Mouse (Mus musculus): ENCODE measurements at regions not wholly inside any gene's neighbourhood (a gene's known extent, or its start where the extent isn't known, plus 50 kb on each side); places are given as distances from the start of the nearest gene placed in this dataset.
"Not testable (repeated sequence)": the region's sequence is repeated elsewhere in the genome, so short reads cannot be mapped to it uniquely, and the experiment has no call there.

GRCm38 (mm10) chr14:104734213-104734612 lies 211.8 kb upstream of the Rnf219 start:
- Histone ChIP-seq H3K4me2 (replicated peaks) (no peak overlapping the region), H3K4me1 (no peaks in the 10 kb centered on the region), H3K27me3 (no peaks in the 10 kb centered on the region), H3K9ac (no peak overlapping the region), H3K9me3 (replicated peaks) (no peaks in the 10 kb centered on the region), H3K4me3 (replicated peaks) (no peak overlapping the region), H3K36me3 (no peaks in the 10 kb centered on the region), H3K27ac (replicated peaks) (no peak overlapping the region)
- no peak for ATAC-seq (ENCODE audit: insufficient number of reproducible peaks, low FRiP score, low TSS enrichment, low read depth)
- 60% methylated on average over 3 of the region's 3 CpGs for whole genome bisulfite sequencing

- Histone ChIP-seq H3K27ac (replicated peaks) (no peak overlapping the region), H3K4me1 (no peaks in the 10 kb centered on the region), H3K4me3 (replicated peaks) (no peak overlapping the region), H3K36me3 (no peaks in the 10 kb centered on the region), H3K9ac (no peak overlapping the region), H3K9me3 (replicated peaks) (no peaks in the 10 kb centered on the region), H3K27me3 (no peaks in the 10 kb centered on the region), H3K4me2 (replicated peaks) (no peak overlapping the region)
- ATAC-seq (ENCODE audit: insufficient number of reproducible peaks, low FRiP score, low TSS enrichment, low read depth): no peak
- 39% methylated on average over 1 of the region's 1 CpGs for WGBS
Measured at GRCm38 (mm10) chr14:104732036-104732435, 209.6 kb upstream of the Rnf219 start.

GRCm38 (mm10) chr14:104731319-104731995 lies 209.0 kb upstream of the Rnf219 start:
- ATAC-seq (ENCODE audit: insufficient number of reproducible peaks, low FRiP score, low TSS enrichment, low read depth): no peak
- H3K27ac ChIP-seq (replicated peaks): no peak overlapping the region
- no peaks in the 10 kb centered on the region for H3K36me3 ChIP-seq
- H3K4me2 ChIP-seq (replicated peaks): no peak overlapping the region
- H3K9me3 ChIP-seq (replicated peaks): no peaks in the 10 kb centered on the region
- no peaks in the 10 kb centered on the region for H3K27me3 ChIP-seq
- H3K4me3 ChIP-seq (replicated peaks): no peak overlapping the region
- no peaks in the 10 kb centered on the region for H3K4me1 ChIP-seq
- WGBS: 65% methylated on average over 3 of the region's 3 CpGs
- no peak overlapping the region for H3K9ac ChIP-seq

GRCm38 (mm10) chr14:104715651-104716050 lies 193.2 kb upstream of the Rnf219 start:
- WGBS: 80% methylated on average over 24 of the region's 24 CpGs
- not testable (repeated sequence) for H3K27me3 ChIP-seq; H3K9ac ChIP-seq; H3K36me3 ChIP-seq; H3K4me1 ChIP-seq; H3K27ac ChIP-seq (replicated peaks); H3K4me3 ChIP-seq (replicated peaks); H3K4me2 ChIP-seq (replicated peaks); ATAC-seq (ENCODE audit: insufficient number of reproducible peaks, low FRiP score, low TSS enrichment, low read depth); H3K9me3 ChIP-seq (replicated peaks)

GRCm38 (mm10) chr14:104702283-104702893 lies 179.9 kb upstream of the Rnf219 start:
- Histone ChIP-seq H3K4me1 (no peaks in the 10 kb centered on the region), H3K27ac (replicated peaks) (no peak overlapping the region), H3K9me3 (replicated peaks) (no peaks in the 10 kb centered on the region), H3K9ac (no peak overlapping the region), H3K27me3 (no peaks in the 10 kb centered on the region), H3K36me3 (no peaks in the 10 kb centered on the region), H3K4me3 (replicated peaks) (no peak overlapping the region), H3K4me2 (replicated peaks) (no peak overlapping the region)
- ATAC-seq (ENCODE audit: insufficient number of reproducible peaks, low FRiP score, low TSS enrichment, low read depth): no peak
- WGBS: 71% methylated on average over 8 of the region's 8 CpGs

GRCm38 (mm10) chr14:104698962-104699361 lies 176.5 kb upstream of the Rnf219 start:
- ATAC-seq (ENCODE audit: insufficient number of reproducible peaks, low FRiP score, low TSS enrichment, low read depth): no peak
- 55% methylated on average over 4 of the region's 4 CpGs for WGBS
- no peaks in the 10 kb centered on the region for H3K4me1 ChIP-seq
- no peaks in the 10 kb centered on the region for H3K9me3 ChIP-seq (replicated peaks)
- H3K9ac ChIP-seq: no peak overlapping the region
- H3K27me3 ChIP-seq: no peaks in the 10 kb centered on the region
- H3K4me3 ChIP-seq (replicated peaks): no peak overlapping the region
- no peak overlapping the region for H3K27ac ChIP-seq (replicated peaks)
- no peak overlapping the region for H3K4me2 ChIP-seq (replicated peaks)
- no peaks in the 10 kb centered on the region for H3K36me3 ChIP-seq

GRCm38 (mm10) chr14:104695101-104695500 lies 172.7 kb upstream of the Rnf219 start:
- ATAC-seq (ENCODE audit: insufficient number of reproducible peaks, low FRiP score, low TSS enrichment, low read depth): no peak
- no peak overlapping the region for H3K4me2 ChIP-seq (replicated peaks)
- no peak overlapping the region for H3K4me3 ChIP-seq (replicated peaks)
- H3K4me1 ChIP-seq: no peaks in the 10 kb centered on the region
- H3K9ac ChIP-seq: no peak overlapping the region
- no peaks in the 10 kb centered on the region for H3K36me3 ChIP-seq
- H3K27me3 ChIP-seq: no peaks in the 10 kb centered on the region
- no peak overlapping the region for H3K27ac ChIP-seq (replicated peaks)
- WGBS: 72% methylated on average over 4 of the region's 4 CpGs
- no peaks in the 10 kb centered on the region for H3K9me3 ChIP-seq (replicated peaks)

- 0 out of 2 replicates have a peak, but pooled peaks have one; percentile 51 for ATAC-seq (ENCODE audit: insufficient number of reproducible peaks, low FRiP score, low TSS enrichment, low read depth)
- Histone ChIP-seq H3K4me2 (replicated peaks) (no peak overlapping the region), H3K9me3 (replicated peaks) (no peaks in the 10 kb centered on the region), H3K4me1 (no peaks in the 10 kb centered on the region), H3K27me3 (no peaks in the 10 kb centered on the region), H3K4me3 (replicated peaks) (no peak overlapping the region), H3K27ac (replicated peaks) (no peak overlapping the region), H3K36me3 (no peaks in the 10 kb centered on the region), H3K9ac (no peak overlapping the region)
- WGBS: 49% methylated on average over 14 of the region's 14 CpGs
Measured at GRCm38 (mm10) chr14:104694174-104694803, 171.8 kb upstream of the Rnf219 start.

GRCm38 (mm10) chr14:104692616-104693015 lies 170.2 kb upstream of the Rnf219 start:
- WGBS: 84% methylated on average over 5 of the region's 5 CpGs
- Histone ChIP-seq H3K27ac (replicated peaks) (no peak overlapping the region), H3K9ac (no peak overlapping the region), H3K9me3 (replicated peaks) (no peaks in the 10 kb centered on the region), H3K4me2 (replicated peaks) (no peak overlapping the region), H3K4me1 (no peaks in the 10 kb centered on the region), H3K27me3 (no peaks in the 10 kb centered on the region), H3K36me3 (no peaks in the 10 kb centered on the region), H3K4me3 (replicated peaks) (no peak overlapping the region)
- no peak for ATAC-seq (ENCODE audit: insufficient number of reproducible peaks, low FRiP score, low TSS enrichment, low read depth)

GRCm38 (mm10) chr14:104688440-104688839 lies 166.0 kb upstream of the Rnf219 start:
- H3K9me3 ChIP-seq (replicated peaks): no peaks in the 10 kb centered on the region
- no peaks in the 10 kb centered on the region for H3K36me3 ChIP-seq
- 77% methylated on average over 3 of the region's 3 CpGs for WGBS
- no peak overlapping the region for H3K4me3 ChIP-seq (replicated peaks)
- no peak overlapping the region for H3K9ac ChIP-seq
- ATAC-seq (ENCODE audit: insufficient number of reproducible peaks, low FRiP score, low TSS enrichment, low read depth): no peak
- H3K4me1 ChIP-seq: no peaks in the 10 kb centered on the region
- H3K27ac ChIP-seq (replicated peaks): no peak overlapping the region
- H3K27me3 ChIP-seq: no peaks in the 10 kb centered on the region
- H3K4me2 ChIP-seq (replicated peaks): no peak overlapping the region

GRCm38 (mm10) chr14:104676810-104677209 lies 154.4 kb upstream of the Rnf219 start:
- ATAC-seq (ENCODE audit: insufficient number of reproducible peaks, low FRiP score, low TSS enrichment, low read depth): no peak
- Histone ChIP-seq H3K27me3 (no peaks in the 10 kb centered on the region), H3K36me3 (no peaks in the 10 kb centered on the region), H3K4me2 (replicated peaks) (no peak overlapping the region), H3K9me3 (replicated peaks) (no peaks in the 10 kb centered on the region), H3K27ac (replicated peaks) (no peak overlapping the region), H3K4me1 (no peaks in the 10 kb centered on the region), H3K4me3 (replicated peaks) (no peak overlapping the region), H3K9ac (no peak overlapping the region)
- 24% methylated on average over 7 of the region's 7 CpGs for WGBS

Measured in embryonic facial prominence, embryonic 15.5 days (tissue).